Mouse (Mus musculus): ENCODE results near the gene Fbxl15. TPM values are rescaled to one million over a fixed set of nuclear protein-coding genes. Genes with fewer than 3 reads are reported as not detected.

The Fbxl15 gene
- polyA plus RNA-seq, 1 experiment, result 60.4 TPM

- Histone ChIP-seq H3K4me1 (ENCODE audit: control insufficient read depth, insufficient read depth, insufficient read length, low read length) (peaks cover 15% of the 10 kb centered on the region), H3K4me3 (ENCODE audit: low read depth, low read length) (no peak overlapping the region)
- WGBS, result 6% methylated on average over 16 of the region's 16 CpGs
Measured at GRCm38 (mm10) chr19:46329951-46330350, 2.0 kb downstream of the Fbxl15 start.

GRCm38 (mm10) chr19:46330696-46331095 lies 2.7 kb downstream of the Fbxl15 start:
- H3K4me1 ChIP-seq (ENCODE audit: control insufficient read depth, insufficient read depth, insufficient read length, low read length), result peaks cover 15% of the 10 kb centered on the region
- TF ChIP-seq POLR2A (IDR thresholded peaks at IDR 0.05; ENCODE audit: low read depth, low read length) (no peak), CTCF (IDR thresholded peaks at IDR 0.05; ENCODE audit: extremely low read depth, insufficient read length, insufficient replicate concordance, low read depth, low read length) (no peak)
- peaks cover 11% of the 10 kb centered on the region; the same call in 1 of the 2 replicates for H3K36me3 ChIP-seq (ENCODE audit: control insufficient read depth, insufficient read depth, low read length)
- H3K4me3 ChIP-seq (ENCODE audit: low read depth, low read length), result no peak overlapping the region
- WGBS, result 92% methylated on average over 12 of the region's 12 CpGs
- H3K27ac ChIP-seq (ENCODE audit: insufficient read depth, low read depth, low read length), result no peak overlapping the region
- H3K27me3 ChIP-seq (ENCODE audit: control insufficient read depth, insufficient read depth, low read length), result peaks cover 4% of the 10 kb centered on the region; the same call in 1 of the 2 replicates

More at GRCm38 (mm10) chr19:46329951-46330350, 2.0 kb downstream of the Fbxl15 start:
- Histone ChIP-seq H3K27me3 (ENCODE audit: control insufficient read depth, insufficient read depth, low read length) (peaks cover 7% of the 10 kb centered on the region; the same call in 1 of the 2 replicates), H3K36me3 (ENCODE audit: control insufficient read depth, insufficient read depth, low read length) (peaks cover 11% of the 10 kb centered on the region; the same call in 1 of the 2 replicates), H3K27ac (ENCODE audit: insufficient read depth, low read depth, low read length) (no peak overlapping the region)
- TF ChIP-seq POLR2A (IDR thresholded peaks at IDR 0.05; ENCODE audit: low read depth, low read length) (no peak), CTCF (IDR thresholded peaks at IDR 0.05; ENCODE audit: extremely low read depth, insufficient read length, insufficient replicate concordance, low read depth, low read length) (peak; percentile 75)

- H3K27ac ChIP-seq (ENCODE audit: insufficient read depth, low read depth, low read length), result no peak overlapping the region
- H3K36me3 ChIP-seq (ENCODE audit: control insufficient read depth, insufficient read depth, low read length), result peaks cover 11% of the 10 kb centered on the region; the same call in 1 of the 2 replicates
- H3K27me3 ChIP-seq (ENCODE audit: control insufficient read depth, insufficient read depth, low read length), result no peaks in the 10 kb centered on the region; the same call in 1 of the 2 replicates
- no peak overlapping the region for H3K4me3 ChIP-seq (ENCODE audit: low read depth, low read length)
- peaks cover 15% of the 10 kb centered on the region for H3K4me1 ChIP-seq (ENCODE audit: control insufficient read depth, insufficient read depth, insufficient read length, low read length)
- WGBS, result 93% methylated on average over 14 of the region's 14 CpGs
- TF ChIP-seq CTCF (IDR thresholded peaks at IDR 0.05; ENCODE audit: extremely low read depth, insufficient read length, insufficient replicate concordance, low read depth, low read length), result no peak
- no peak for TF ChIP-seq POLR2A (IDR thresholded peaks at IDR 0.05; ENCODE audit: low read depth, low read length)
Measured at GRCm38 (mm10) chr19:46331326-46331725, 3.3 kb downstream of the Fbxl15 start.

GRCm38 (mm10) chr19:46331936-46332335 lies 4.0 kb downstream of the Fbxl15 start:
- Histone ChIP-seq H3K27ac (ENCODE audit: insufficient read depth, low read depth, low read length) (no peak overlapping the region), H3K4me3 (ENCODE audit: low read depth, low read length) (no peak overlapping the region), H3K27me3 (ENCODE audit: control insufficient read depth, insufficient read depth, low read length) (no peaks in the 10 kb centered on the region), H3K4me1 (ENCODE audit: control insufficient read depth, insufficient read depth, insufficient read length, low read length) (peaks cover 12% of the 10 kb centered on the region), H3K36me3 (ENCODE audit: control insufficient read depth, insufficient read depth, low read length) (peaks cover 11% of the 10 kb centered on the region; the same call in 1 of the 2 replicates)
- 87% methylated on average over 3 of the region's 3 CpGs for WGBS
- no peak for TF ChIP-seq CTCF (IDR thresholded peaks at IDR 0.05; ENCODE audit: extremely low read depth, insufficient read length, insufficient replicate concordance, low read depth, low read length)
- no peak for TF ChIP-seq POLR2A (IDR thresholded peaks at IDR 0.05; ENCODE audit: low read depth, low read length)

GRCm38 (mm10) chr19:46332721-46333339 lies 4.8 kb downstream of the Fbxl15 start:
- no peaks in the 10 kb centered on the region for H3K27me3 ChIP-seq (ENCODE audit: control insufficient read depth, insufficient read depth, low read length)
- no peak overlapping the region for H3K27ac ChIP-seq (ENCODE audit: insufficient read depth, low read depth, low read length)
- TF ChIP-seq POLR2A (IDR thresholded peaks at IDR 0.05; ENCODE audit: low read depth, low read length), result no peak
- no peak for TF ChIP-seq CTCF (IDR thresholded peaks at IDR 0.05; ENCODE audit: extremely low read depth, insufficient read length, insufficient replicate concordance, low read depth, low read length)
- WGBS, result 80% methylated on average over 7 of the region's 7 CpGs
- peaks cover 5% of the 10 kb centered on the region for H3K4me1 ChIP-seq (ENCODE audit: control insufficient read depth, insufficient read depth, insufficient read length, low read length)
- H3K36me3 ChIP-seq (ENCODE audit: control insufficient read depth, insufficient read depth, low read length), result peaks cover 11% of the 10 kb centered on the region; the same call in 1 of the 2 replicates
- H3K4me3 ChIP-seq (ENCODE audit: low read depth, low read length), result no peak overlapping the region

GRCm38 (mm10) chr19:46333906-46334305 lies 5.9 kb downstream of the Fbxl15 start:
- TF ChIP-seq CTCF (IDR thresholded peaks at IDR 0.05; ENCODE audit: extremely low read depth, insufficient read length, insufficient replicate concordance, low read depth, low read length) (no peak), POLR2A (IDR thresholded peaks at IDR 0.05; ENCODE audit: low read depth, low read length) (no peak)
- 88% methylated on average over 3 of the region's 3 CpGs for WGBS
- H3K36me3 ChIP-seq (ENCODE audit: control insufficient read depth, insufficient read depth, low read length), result peaks cover 11% of the 10 kb centered on the region; the same call in 1 of the 2 replicates
- H3K27me3 ChIP-seq (ENCODE audit: control insufficient read depth, insufficient read depth, low read length), result no peaks in the 10 kb centered on the region
- H3K4me1 ChIP-seq (ENCODE audit: control insufficient read depth, insufficient read depth, insufficient read length, low read length), result peaks cover 8% of the 10 kb centered on the region
- H3K4me3 ChIP-seq (ENCODE audit: low read depth, low read length), result no peak overlapping the region
- no peak overlapping the region for H3K27ac ChIP-seq (ENCODE audit: insufficient read depth, low read depth, low read length)

GRCm38 (mm10) chr19:46337719-46338330 lies 9.8 kb downstream of the Fbxl15 start:
- no peak for TF ChIP-seq CTCF (IDR thresholded peaks at IDR 0.05; ENCODE audit: extremely low read depth, insufficient read length, insufficient replicate concordance, low read depth, low read length)
- TF ChIP-seq POLR2A (IDR thresholded peaks at IDR 0.05; ENCODE audit: low read depth, low read length), result no peak
- H3K27me3 ChIP-seq (ENCODE audit: control insufficient read depth, insufficient read depth, low read length), result no peaks in the 10 kb centered on the region
- H3K27ac ChIP-seq (ENCODE audit: insufficient read depth, low read depth, low read length), result no peak overlapping the region
- H3K4me3 ChIP-seq (ENCODE audit: low read depth, low read length), result peak overlapping the region; percentile 68
- peaks cover 12% of the 10 kb centered on the region; the same call in 1 of the 2 replicates for H3K4me1 ChIP-seq (ENCODE audit: control insufficient read depth, insufficient read depth, insufficient read length, low read length)
- 35% methylated on average over 15 of the region's 15 CpGs for WGBS
- no peaks in the 10 kb centered on the region for H3K36me3 ChIP-seq (ENCODE audit: control insufficient read depth, insufficient read depth, low read length)

All from small intestine, adult 2 months (tissue).